Mouse (Mus musculus) layer of hippocampus, postnatal 25 days (tissue): ENCODE results near the gene Vegfa. TPM values are rescaled to one million over a fixed set of nuclear protein-coding genes. Genes with fewer than 3 reads are reported as not detected.
A peak's percentile ranks its signal among the peaks of the same experiment; 100 is the strongest.

Experiments
- DNase-seq, 2 experiments: peaks; one replicate each; pipeline ENCODE4 v3.0.0; 2022; ENCODE audit warnings: mixed read lengths in 2 of 2, low spot score in 1 of 2; ENCODE audit errors: extremely low spot score in 1 of 2
- total RNA-seq, 2 experiments: library from RNA; stranded (reverse); gene quantifications; 2 replicates each; pipeline ENCODE4 v1.2.3; 2021

The Vegfa gene
- total RNA-seq = 10 to 100 TPM; 56.3 to 62.8 TPM

GRCm38 (mm10) chr17:46032257-46032991, at the start of gene Vegfa:
Gene Vegfa (minus strand): TSS chr17:46032369.
- peak; percentile 92 to 97 for DNase-seq

- DNase-seq = no peak
Measured at GRCm38 (mm10) chr17:46081657-46082056, 49.5 kb upstream of the Vegfa start.

- DNase-seq = no peak
Measured at GRCm38 (mm10) chr17:46081042-46081441, 48.9 kb upstream of the Vegfa start.

- no peak for DNase-seq
Measured at GRCm38 (mm10) chr17:46080388-46080787, 48.2 kb upstream of the Vegfa start.

- DNase-seq = no peak
Measured at GRCm38 (mm10) chr17:46079037-46079436, 46.9 kb upstream of the Vegfa start.

- no peak for DNase-seq
Measured at GRCm38 (mm10) chr17:46077921-46078534, 45.9 kb upstream of the Vegfa start.

- DNase-seq = no peak
Measured at GRCm38 (mm10) chr17:46076260-46076551, 44.0 kb upstream of the Vegfa start.

GRCm38 (mm10) chr17:46075551-46076259, 43.5 kb upstream of the Vegfa start:
- no peak for DNase-seq

- no peak for DNase-seq
Measured at GRCm38 (mm10) chr17:46075116-46075485, 42.9 kb upstream of the Vegfa start.

GRCm38 (mm10) chr17:46074398-46075115, 42.4 kb upstream of the Vegfa start:
- DNase-seq = no peak

- peak; percentile 16 for DNase-seq
Measured at GRCm38 (mm10) chr17:46073730-46074301, 41.6 kb upstream of the Vegfa start.

GRCm38 (mm10) chr17:46071531-46071930, 39.4 kb upstream of the Vegfa start:
- no peak for DNase-seq

- no peak for DNase-seq
Measured at GRCm38 (mm10) chr17:46070046-46070445, 37.9 kb upstream of the Vegfa start.

GRCm38 (mm10) chr17:46063974-46064312, 31.8 kb upstream of the Vegfa start:
- DNase-seq = no peak

GRCm38 (mm10) chr17:46063283-46063973, 31.3 kb upstream of the Vegfa start:
- DNase-seq = no peak

GRCm38 (mm10) chr17:46060253-46060652, 28.1 kb upstream of the Vegfa start:
- DNase-seq = no peak

- no peak for DNase-seq
Measured at GRCm38 (mm10) chr17:46059226-46059825, 27.2 kb upstream of the Vegfa start.

- DNase-seq = no peak
Measured at GRCm38 (mm10) chr17:46056288-46056687, 24.1 kb upstream of the Vegfa start.

- no peak for DNase-seq
Measured at GRCm38 (mm10) chr17:46055736-46056135, 23.6 kb upstream of the Vegfa start.

GRCm38 (mm10) chr17:46053291-46053842, 21.2 kb upstream of the Vegfa start:
- no peak for DNase-seq
